Mouse (Mus musculus) brain, embryonic 14.5 days (tissue): ENCODE measurements at regions not wholly inside any gene's neighbourhood (a gene's known extent, or its start where the extent isn't known, plus 50 kb on each side); places are given as distances from the start of the nearest gene placed in this dataset.

Experiments
- CTCF ChIP-seq: fragments of 200-500 bp; IDR thresholded peaks from 2 replicates; pipeline ENCODE4 v1.5.1; 2012; ENCODE audit warnings: inconsistent platforms, mild to moderate bottlenecking, moderate library complexity, borderline replicate concordance; ENCODE audit not compliant: insufficient read depth, insufficient read length; ENCODE audit errors: extremely low read depth
- POLR2A ChIP-seq: fragments of 200-500 bp; IDR thresholded peaks from 2 replicates; pipeline ENCODE4 v1.6.1; 2012; ENCODE audit warnings: mild to moderate bottlenecking, inconsistent platforms, borderline replicate concordance; ENCODE audit not compliant: poor library complexity, insufficient read depth, insufficient read length, severe bottlenecking; ENCODE audit errors: extremely low read depth

- TF ChIP-seq CTCF: no peak
- TF ChIP-seq POLR2A: no peak
Measured at GRCm38 (mm10) chr3:21009650-21010049, 642.7 kb upstream of the Agtr1b start.
